Mouse (Mus musculus): ENCODE results near the gene Pard3.

The Pard3 gene

GRCm38 (mm10) chr8:127088372-127088771 lies 24.7 kb downstream of the Pard3 start:
- DNase-seq, result no peak

GRCm38 (mm10) chr8:127089021-127089420 lies 25.3 kb downstream of the Pard3 start:
- no peak for DNase-seq

- DNase-seq, result no peak
These were observed 26.7 kb downstream of the Pard3 start for GRCm38 (mm10) chr8:127090435-127090834.

GRCm38 (mm10) chr8:127091936-127092335 lies 28.2 kb downstream of the Pard3 start:
- DNase-seq, result no peak

GRCm38 (mm10) chr8:127092383-127093112 lies 28.9 kb downstream of the Pard3 start:
- peak; percentile 38 for DNase-seq

- no peak for DNase-seq
These were observed 29.4 kb downstream of the Pard3 start for GRCm38 (mm10) chr8:127093113-127093426.

GRCm38 (mm10) chr8:127095763-127096162 lies 32.1 kb downstream of the Pard3 start:
- DNase-seq, result no peak

- DNase-seq, result no peak
These were observed 35.9 kb downstream of the Pard3 start for GRCm38 (mm10) chr8:127099439-127100090.

- DNase-seq, result no peak
These were observed 39.6 kb downstream of the Pard3 start for GRCm38 (mm10) chr8:127103256-127103655.

GRCm38 (mm10) chr8:127104616-127105015 lies 40.9 kb downstream of the Pard3 start:
- no peak for DNase-seq

- DNase-seq, result peak; percentile 57
These were observed 44.2 kb downstream of the Pard3 start for GRCm38 (mm10) chr8:127107928-127108327.

- no peak for DNase-seq
These were observed 49.5 kb downstream of the Pard3 start for GRCm38 (mm10) chr8:127113209-127113608.

- no peak for DNase-seq
These were observed 52.1 kb downstream of the Pard3 start for GRCm38 (mm10) chr8:127115837-127116236.

- DNase-seq, result no peak
These were observed 54.7 kb downstream of the Pard3 start for GRCm38 (mm10) chr8:127118373-127118861.

- no peak for DNase-seq
These were observed 59.7 kb downstream of the Pard3 start for GRCm38 (mm10) chr8:127123391-127123790.

- no peak for DNase-seq
These were observed 61.1 kb downstream of the Pard3 start for GRCm38 (mm10) chr8:127124795-127125194.

GRCm38 (mm10) chr8:127125686-127126683 lies 62.3 kb downstream of the Pard3 start:
- DNase-seq, result no peak

- DNase-seq, result no peak
These were observed 65.2 kb downstream of the Pard3 start for GRCm38 (mm10) chr8:127128781-127129396.

GRCm38 (mm10) chr8:127134327-127134726 lies 70.6 kb downstream of the Pard3 start:
- DNase-seq, result no peak

- DNase-seq, result no peak
These were observed 72.5 kb downstream of the Pard3 start for GRCm38 (mm10) chr8:127136201-127136600.

- no peak for DNase-seq
These were observed 73.1 kb downstream of the Pard3 start for GRCm38 (mm10) chr8:127136781-127137180.

GRCm38 (mm10) chr8:127139154-127139553 lies 75.5 kb downstream of the Pard3 start:
- DNase-seq, result peak; percentile 84

- no peak for DNase-seq
These were observed 77.3 kb downstream of the Pard3 start for GRCm38 (mm10) chr8:127140945-127141344.
